Mouse (Mus musculus) induced T-regulatory cell, adult 2 months (primary cell): ENCODE results near the gene Rgs6.
A peak's percentile ranks its signal among the peaks of the same experiment; 100 is the strongest.

Experiments used
- DNase-seq: peaks from one replicate; pipeline ENCODE4 v3.0.0-alpha.2; 2012; ENCODE audit warnings: low read depth

Gene Rgs6

DNA sequence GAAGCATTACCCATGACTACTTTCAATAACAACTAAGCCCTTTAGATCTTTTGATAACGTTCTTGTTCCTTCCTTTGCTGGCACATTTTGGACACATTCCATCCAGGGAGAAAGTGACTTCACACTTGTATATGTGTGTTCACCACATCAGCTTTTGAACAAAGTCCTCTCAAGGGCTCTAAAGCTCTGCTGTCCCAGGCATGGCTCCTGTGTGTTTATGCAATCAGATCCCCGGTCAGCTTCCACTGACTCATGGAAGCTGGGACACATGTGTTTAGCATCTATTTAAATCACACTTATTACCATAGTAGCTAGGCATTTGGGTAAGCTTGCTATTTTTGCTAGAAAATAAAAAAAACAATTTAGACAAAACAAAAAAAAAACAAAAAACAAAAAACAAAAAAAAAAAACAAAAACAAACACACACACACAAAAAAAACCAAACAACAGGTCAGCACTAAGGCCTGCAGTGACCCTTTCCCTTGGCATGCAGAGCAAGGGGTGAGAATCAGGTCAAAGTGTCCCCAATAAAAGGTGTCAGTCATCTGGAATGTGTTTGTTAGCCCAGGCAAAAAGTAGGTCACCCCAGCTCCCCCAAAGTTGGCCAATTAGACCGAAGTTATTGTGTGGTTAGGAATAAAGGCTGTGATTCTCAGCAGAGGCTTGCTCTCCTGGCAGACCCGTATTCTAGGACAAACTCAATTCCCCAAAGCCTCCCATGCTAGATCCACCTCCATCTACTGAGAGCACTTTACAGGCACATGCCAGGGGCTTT, 267.4 kb downstream of the Rgs6 start:
- DNase-seq = no peak

DNA sequence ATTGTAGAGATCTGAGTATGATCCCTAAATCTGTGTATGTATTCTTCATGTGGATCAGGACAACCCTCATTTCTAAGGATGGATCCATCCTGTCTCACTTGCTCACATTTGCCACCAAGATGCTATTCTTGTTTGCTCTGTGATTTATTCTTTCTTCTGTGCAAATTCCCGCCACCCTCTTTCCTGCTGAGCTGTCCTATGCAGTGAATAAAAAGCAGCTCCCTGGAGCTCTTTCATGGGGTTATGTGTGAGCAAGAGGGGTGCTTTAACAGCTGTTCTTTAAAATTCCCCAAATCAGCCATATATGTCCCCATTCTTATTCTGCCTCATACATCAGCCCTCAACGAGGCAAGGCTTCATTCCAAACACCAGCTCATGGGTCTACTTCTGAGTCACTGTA, 277.6 kb downstream of the Rgs6 start:
- no peak for DNase-seq

DNA sequence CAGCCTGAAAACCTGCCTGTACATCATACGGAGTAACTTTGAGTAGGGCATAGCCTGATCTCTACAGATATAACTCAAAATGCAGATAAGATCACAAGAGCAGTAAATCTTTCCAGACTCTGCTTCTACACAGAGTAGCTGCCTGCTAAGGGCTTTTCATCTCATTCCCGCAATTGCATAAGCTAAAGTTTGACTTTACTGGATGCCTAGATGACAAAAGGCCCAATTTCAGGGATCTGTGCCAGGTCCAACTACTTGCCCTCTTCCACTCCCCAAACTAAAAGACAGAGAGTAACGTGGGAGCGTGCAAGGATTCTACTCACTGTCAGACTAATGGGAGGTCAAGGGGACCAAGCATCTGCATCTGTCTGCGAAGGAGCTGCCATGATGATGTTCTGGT, 292.6 kb downstream of the Rgs6 start:
- no peak for DNase-seq

DNA sequence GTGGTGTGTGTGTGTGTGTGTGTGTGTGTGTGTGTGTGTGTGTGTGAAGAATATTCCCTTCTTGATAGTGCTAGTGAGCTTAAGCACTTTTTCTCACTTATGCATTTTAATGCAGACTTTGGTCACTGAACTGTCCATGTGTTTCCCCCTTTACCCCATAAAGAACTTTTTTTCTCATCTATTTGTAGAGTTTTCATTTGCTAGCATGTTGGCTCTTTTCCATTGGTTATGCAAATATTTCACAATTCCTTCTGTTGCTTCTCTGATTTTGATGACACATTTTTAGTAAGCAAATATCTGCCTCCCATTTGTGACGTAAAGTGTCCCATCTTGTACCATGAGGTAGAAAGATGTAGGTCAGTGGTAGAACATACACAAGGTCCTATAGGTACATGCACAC, 295.0 kb downstream of the Rgs6 start:
- no peak for DNase-seq

DNA sequence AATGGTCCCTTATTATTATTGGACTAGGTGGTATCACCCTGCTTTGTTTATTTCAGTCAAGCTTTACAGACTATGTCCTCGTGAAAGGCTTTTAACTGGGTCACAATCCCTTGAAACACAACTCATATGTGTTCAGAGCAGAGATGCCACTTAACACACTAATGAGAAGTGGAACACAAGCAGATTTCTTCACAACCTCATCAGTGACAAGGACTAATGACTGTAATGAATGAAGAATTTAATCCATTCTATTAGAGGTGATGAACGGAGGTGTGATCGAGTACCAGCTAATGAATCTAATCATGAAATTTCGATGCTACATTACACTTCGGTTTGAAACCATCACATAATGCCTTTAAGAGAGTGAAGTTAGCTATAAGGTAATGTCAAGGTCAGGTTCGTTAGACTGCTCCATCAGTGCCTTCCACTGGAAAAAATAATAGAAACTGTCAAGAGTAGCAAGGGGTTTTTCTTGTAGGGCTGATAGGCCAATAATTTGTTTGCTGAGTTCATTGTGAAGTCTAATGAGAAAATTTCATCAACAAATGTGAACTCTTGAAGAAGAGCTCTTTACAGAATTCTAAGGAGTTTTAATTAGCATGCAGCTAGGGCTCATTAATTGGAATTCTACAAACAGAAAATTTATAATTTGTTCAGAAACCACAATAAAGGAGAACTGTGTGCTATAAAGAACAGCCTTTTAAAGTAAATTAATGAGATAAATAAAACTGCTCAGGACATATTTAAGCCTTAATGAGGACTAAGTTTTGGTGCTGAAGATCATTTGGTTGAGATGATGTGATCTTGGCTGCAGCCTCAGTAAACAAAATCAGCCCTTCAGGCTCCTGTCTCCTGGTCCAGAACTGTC, 307.1 kb downstream of the Rgs6 start:
- DNase-seq = no peak

DNA sequence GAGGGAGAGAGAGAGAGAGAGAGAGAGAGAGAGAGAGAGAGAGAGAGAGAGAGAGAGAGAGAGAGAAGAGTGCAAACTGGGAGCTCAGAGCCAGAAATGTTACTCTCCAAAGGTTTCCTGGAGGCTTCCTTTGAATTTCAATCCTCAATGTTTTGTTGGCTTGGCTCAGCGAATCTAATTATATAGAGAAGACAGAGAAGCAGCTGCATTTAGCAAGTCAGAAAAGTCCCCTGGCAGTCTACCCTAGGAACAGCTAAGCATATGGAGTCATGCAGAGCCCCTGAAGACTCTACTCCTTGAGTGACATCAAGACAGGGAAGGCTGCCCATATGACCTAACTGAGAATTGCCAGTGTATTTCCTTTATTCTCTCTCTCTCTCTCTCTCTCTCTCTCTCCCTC, 317.7 kb downstream of the Rgs6 start:
- no peak for DNase-seq

DNA sequence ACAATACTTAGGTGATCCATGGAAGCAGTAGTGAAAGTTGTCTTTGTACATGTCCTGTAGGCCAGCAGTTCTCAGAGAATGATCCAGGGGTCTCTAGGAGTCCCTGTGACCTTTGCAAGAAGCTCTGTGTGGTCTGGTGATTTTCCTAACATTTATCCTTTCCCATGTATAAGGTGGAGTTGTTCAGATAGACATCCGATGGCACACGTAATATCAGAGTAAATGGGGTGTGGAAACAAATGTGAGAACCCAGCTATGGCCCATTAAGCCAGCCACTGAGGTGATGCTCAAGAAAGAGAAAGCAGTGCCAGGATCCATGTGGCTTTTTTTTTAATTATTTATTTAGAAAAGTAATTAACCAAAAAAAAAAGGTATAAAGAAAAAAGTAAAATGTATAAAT, 322.8 kb downstream of the Rgs6 start:
- DNase-seq = no peak

DNA sequence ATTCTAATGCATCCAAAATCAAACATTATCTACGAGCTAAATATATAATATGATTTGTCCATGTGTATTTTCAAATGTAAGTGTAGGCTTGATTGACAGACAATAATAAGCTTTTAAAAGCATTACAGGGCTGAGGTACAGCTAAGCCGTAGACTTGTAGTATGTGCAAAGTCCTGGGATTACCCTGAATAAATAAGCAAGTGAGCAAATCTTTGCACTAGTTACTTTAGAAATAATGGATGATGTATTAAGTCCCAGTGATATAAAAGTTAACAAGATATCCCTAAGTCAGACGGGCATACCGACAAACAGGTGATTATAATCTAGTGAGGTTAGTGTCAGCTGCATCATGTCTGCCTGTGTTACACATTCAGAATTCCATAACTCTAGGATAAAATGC, 326.0 kb downstream of the Rgs6 start:
- no peak for DNase-seq

DNA sequence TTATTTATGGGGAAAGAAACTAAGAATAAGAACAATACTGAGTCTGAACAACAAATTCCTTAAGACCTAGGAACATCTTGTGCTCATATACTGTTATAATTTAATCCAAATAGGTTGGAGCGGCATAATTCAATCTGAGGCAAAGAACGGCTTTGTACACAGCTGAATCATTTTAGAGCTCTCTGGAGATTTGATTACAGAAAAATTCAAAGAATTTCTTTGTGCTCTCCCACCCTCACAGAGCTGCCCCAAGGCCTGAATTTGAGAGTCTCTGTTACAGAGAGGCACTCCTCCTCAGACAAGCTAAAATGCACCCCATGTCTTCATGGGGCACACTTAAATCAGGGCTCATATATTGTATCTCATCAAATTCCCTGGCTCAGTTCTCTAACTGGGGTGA, 332.1 kb downstream of the Rgs6 start:
- DNase-seq = no peak

DNA sequence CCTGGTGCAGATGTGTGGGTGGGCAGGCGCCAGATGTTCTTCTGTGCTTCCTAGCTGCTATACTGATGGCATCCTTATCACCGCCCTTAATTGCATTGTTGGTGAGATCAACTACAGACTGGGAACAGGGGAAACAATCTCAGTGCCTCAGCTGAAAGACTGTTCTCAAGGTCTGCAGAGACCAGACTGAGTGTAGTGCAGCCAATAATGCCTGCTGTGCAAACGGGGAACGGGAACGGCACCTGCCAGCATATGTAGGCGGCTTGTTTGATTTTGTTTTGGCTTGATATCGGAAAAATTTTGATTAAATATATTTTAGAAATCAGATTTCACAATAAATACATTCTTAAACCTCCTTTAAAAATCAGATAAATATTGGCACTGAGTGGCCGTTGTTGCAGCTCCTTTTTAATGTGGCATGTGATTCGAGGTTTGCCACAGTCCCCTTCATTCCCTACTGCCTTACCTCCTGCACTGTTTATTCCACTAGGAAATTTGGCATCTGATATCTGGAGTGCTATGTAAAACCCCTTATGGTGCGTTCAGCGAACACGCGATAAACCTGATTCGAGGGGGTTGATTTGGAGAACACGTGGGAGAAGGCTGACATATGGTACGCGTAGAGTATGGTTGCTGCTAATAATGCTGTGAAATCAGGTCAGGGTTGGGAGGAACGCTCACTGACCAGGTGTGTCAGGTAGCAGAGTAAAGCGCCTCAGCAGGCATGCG, 333.4 kb downstream of the Rgs6 start:
- no peak for DNase-seq

DNA sequence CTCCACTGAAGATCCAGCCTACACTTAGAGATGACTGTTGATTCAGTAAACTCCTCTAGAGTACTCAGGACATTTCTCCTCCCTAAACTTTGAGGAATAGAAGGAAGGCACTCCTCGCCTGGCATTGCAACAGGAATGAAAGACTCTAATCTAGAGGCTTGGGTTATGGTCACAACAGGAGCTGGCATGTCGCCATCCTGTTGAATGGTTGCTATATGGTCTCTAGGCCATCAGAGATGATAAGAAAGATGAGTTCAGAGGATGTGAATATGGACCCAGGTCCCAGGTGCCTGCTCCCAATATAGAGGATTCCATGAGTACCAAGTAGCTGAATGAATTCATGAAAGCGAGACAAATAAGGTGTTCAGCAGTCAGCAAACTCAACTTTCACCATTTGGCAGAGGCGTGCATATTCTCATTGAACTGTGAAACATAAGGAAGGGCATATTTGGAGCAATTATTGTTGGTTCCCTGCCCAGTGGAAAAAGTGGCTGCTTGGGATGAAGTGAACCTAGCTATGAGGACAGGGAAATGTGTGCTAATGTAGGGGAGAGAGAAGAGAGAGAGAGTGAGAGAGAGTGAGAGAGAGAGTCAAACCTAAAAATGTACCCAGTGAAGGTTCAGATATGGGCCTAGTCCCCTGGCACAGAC, 334.9 kb downstream of the Rgs6 start:
- DNase-seq = no peak

DNA sequence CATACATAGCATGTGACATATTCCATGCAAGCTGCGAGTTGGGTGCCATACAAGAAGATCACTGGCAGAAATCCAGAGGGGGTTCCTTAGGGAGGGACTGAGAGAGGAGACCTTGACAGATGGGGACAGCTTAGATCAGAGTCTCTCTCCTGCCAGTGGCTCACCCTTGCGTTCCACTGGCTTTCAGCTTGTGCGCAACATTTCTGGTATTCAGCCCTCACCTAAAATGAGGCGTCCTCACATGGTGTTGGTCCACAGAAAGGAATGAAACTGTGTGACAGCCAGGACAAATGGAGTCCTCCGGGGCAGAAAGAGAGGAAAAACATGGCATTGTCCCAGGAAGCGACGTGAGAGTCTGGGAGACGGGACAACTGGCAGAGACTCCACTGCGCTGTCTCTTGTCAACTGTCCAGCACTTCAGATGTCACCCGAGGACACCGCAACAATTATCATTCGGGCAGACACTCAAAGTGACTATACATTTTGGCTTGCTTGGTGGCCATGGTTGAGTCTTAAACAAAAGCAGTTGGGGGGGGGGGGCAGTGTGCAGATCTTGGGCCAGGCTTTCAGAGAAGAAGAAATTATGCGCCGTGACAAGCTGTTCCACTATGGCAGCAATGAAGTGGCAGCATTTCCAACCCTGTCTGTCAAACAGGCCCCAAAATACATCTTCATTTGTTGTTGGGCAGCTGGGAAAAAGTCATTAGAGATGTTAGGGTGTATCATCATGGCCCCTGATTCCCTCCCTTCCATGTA, 344.8 kb downstream of the Rgs6 start:
- DNase-seq = no peak

DNA sequence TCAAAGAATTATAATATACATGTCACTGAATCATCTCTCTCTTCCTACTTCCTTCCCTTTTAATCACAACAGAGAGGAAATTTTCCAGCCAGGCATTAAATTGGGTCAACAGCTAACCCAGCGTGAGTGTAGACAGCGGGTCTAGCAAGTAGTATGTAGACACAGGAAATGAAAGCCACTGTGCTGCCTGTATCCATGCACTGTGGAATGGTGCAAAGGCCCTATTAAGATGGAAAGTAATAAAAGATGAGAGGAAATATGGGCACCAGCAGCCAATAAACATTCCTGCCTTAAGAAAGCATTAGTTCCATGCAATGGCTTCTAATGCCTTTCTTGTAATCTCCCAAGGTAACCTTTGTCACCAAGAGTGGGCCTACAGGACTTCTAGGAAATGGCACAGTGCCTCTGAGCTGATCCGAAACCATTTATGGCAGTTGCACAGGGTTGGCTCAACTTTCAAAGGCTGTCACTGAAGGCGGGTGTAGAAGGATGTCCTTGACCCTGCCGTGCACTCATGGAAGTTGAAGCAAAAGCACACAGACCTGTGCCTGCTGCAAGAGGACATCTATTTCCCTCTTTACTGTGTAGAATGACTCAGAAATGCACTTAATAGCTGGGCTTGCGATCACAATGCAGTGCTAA, 347.1 kb downstream of the Rgs6 start:
- DNase-seq = no peak

DNA sequence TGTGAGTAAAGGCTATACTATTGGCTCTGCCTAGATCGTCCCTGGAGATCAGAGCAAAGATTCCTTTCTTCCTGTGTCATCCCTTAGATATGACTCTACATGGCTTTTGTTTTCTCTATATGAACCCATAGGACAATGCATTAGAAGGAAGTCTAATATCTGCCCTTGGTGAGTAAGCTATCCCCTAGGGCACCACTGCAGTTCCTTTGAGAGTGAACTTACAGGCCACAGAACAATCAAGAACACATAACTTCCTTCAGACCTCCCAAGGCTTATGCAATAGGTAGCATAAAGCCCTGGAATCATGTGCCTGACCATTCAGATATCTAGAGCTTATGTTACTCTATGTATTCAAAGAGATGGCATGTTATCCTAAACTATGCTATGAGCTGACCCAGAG, 347.7 kb downstream of the Rgs6 start:
- DNase-seq = no peak

DNA sequence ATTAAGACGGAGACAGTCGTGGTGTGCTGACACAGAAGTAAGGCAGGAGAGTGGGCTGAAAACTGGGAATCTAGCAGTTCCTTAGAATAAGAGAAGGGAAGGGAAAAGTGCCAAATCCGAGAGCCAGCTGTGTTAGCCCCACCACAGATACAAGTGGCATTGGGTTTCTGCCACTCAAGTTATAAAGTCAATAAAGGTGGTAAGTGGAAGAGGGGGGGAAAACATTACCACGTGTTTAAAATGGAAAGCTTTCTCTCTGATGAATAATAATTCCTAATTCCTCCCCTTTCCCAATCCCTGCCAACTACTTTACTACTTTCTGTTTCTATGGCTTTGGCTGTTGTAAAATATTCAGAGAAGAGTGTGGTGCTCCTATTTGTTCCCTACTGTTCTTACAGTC, 352.4 kb downstream of the Rgs6 start:
- no peak for DNase-seq

DNA sequence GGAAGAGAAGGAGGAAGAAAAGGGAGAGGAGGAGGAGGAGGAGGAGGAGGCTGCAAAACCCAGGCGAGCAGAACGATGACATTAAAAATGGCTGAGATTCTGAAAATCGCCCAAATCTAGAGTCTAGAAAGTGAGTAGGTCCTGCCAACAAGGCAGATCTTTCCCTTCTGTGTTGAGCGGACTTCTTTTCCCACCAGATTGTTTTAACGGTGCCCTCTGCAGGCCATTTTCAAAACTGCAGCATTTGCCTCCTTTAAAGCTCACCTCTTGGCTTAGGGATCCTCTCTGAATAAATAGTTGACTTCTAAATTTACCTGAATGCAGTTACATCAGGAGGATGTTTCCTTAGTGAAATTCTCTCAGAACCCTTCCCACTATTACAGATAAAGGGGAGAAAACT, 358.4 kb downstream of the Rgs6 start:
- peak; percentile 68 for DNase-seq

DNA sequence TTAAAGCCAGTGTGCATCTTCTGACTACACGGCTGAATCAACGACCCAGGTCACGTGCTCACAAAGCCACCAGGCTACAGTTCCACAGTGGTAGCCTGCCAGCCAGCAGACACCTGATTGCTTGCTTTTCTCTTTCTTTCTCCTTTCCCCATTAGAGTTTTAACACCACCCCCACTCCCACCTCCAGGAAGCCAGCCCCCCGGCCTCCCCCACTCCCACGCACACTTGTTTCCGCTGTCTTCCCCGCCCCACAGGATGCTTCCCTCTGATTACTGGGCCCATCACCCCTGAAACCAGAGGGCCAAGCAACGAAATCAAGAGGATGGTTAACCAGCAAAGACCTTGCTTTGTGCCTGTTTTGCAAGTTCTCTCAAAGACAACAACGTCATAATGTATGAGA, 373.0 kb downstream of the Rgs6 start:
- DNase-seq = peak; percentile 44

DNA sequence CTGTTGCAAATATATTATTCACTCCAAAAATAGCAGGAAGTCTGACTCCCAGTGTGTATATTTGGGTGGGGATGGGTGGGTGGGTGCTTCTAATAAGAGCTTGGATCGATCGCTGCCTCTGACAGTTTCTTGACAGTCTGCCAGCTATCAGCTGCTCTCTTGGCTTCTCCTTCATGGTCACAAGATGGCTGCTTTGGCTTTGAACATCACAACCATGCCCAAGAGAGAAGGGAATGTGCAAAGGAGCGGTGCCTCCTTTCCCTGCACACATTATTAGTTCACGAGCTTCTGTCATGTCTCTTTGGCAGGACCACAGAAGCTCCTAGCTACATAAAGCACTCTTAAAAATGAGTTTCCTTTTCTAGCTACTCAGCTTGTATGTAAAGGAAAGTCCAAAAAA, 373.8 kb downstream of the Rgs6 start:
- no peak for DNase-seq

DNA sequence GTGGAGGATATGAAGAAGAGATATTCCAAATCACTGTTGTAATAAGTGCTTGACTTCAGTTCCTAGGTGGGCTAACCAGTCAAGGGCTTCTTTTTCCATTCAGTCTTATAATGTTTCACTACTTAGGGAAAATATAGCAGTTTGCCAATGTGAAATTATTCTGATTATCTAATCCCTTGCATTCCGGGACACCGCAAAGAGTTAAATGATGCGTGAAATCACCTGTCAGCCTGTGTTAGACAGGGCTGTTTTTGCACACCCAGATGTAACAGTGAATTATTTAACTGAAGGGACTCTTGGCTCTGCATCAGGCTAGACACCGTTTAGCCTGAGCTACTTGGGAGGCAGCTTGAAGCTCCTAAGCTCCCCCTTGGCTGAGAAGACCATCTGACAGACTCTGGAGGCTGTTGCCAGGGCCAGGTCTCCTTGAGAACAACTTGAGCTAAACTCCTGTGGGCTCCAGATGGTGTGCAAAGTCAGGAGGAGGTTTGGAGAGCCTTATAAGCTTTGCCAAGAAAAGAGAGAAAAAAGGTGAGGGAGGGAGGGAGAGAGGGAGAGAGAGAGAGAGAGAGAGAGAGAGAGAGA, 382.5 kb downstream of the Rgs6 start:
- no peak for DNase-seq

DNA sequence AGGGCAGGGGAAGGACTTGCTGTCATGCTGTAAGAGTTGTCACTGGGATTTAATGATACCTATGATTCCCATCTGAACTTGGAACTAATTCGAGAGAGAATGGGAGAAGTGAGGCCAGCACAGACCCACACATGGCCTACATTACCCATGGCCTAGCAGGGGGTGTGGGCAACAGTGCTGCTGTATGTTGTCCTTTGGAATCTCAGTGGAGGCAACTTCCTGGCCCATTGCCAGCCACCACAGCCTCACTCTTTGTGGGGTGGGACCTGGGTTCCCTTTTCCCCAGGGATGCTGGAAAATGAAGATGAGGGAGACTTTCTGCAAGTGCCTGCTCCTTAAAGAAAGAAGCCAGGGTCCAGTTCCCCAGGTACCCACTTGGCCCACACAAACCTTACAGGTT, 383.1 kb downstream of the Rgs6 start:
- DNase-seq = no peak

DNA sequence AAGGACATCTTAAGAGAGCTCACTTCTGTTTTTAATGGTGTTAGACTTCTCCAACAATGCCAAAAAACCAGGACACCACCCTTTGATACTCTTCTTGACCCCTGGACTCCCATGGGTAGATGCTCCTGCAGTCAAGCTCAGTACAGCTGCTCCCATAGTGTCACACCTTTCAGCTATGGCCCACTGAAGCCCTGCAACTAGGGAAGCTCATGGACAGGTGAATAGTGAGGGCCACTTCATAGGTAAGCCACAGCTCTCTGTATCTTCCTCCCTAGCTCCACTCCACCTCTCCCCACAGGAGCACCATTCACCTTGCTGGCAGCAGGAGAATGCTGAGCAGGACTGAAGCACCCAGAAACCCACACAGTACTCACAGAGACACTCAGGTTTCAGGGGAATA, 384.6 kb downstream of the Rgs6 start:
- DNase-seq = no peak
